Mouse (Mus musculus) midbrain, embryonic 14.5 days (tissue): ENCODE measurements around the gene Acot8. TPM values are rescaled to one million over a fixed set of nuclear protein-coding genes. Genes with fewer than 3 reads are reported as not detected.

Source experiments
- ATAC-seq: fragments of 200-750 bp; cut with Nextera tagmentation; 2 replicates; pipeline ENCODE4 v1.8.0; 2017; ENCODE audit warnings: moderate number of reproducible peaks, moderate library complexity; ENCODE audit not compliant: low FRiP score, low TSS enrichment
- DNase-seq: peaks from one replicate; pipeline ENCODE4 v3.0.0-alpha.2; 2015
- H3K27ac ChIP-seq: fragments of 300-500 bp; sonication (generic); replicated peaks from 2 replicates; pipeline ENCODE4 v1.5.1; 2014; ENCODE audit warnings: mild to moderate bottlenecking, low read depth, low read length, moderate library complexity
- H3K27me3 ChIP-seq: fragments of 300-500 bp; sonication (generic); 2 replicates; pipeline ENCODE4 v1.6.1; 2014; ENCODE audit warnings: low read length, control low read depth, mixed read lengths; ENCODE audit not compliant: control insufficient read depth, insufficient read depth
- H3K36me3 ChIP-seq: fragments of 300-500 bp; sonication (generic); 2 replicates; pipeline ENCODE4 v1.6.1; 2014; ENCODE audit warnings: low read length, control low read depth; ENCODE audit not compliant: control insufficient read depth, insufficient read depth
- H3K4me1 ChIP-seq: fragments of 300-500 bp; sonication (generic); 2 replicates; pipeline ENCODE4 v1.6.1; 2014; ENCODE audit warnings: mild to moderate bottlenecking, antibody characterized with exemption, low read length, control low read depth; ENCODE audit not compliant: control insufficient read depth, insufficient read depth
- H3K4me2 ChIP-seq: fragments of 300-500 bp; sonication (generic); 2 replicates; pipeline ENCODE4 v1.6.1; 2014; ENCODE audit warnings: mild to moderate bottlenecking, low read length, moderate library complexity
- H3K4me3 ChIP-seq: fragments of 300-500 bp; sonication (generic); replicated peaks from 2 replicates; pipeline ENCODE4 v1.5.1; 2014; ENCODE audit warnings: low read depth, low read length
- H3K9ac ChIP-seq: fragments of 300-500 bp; sonication (generic); replicated peaks from 2 replicates; pipeline ENCODE4 v1.6.1; 2014; ENCODE audit warnings: mild to moderate bottlenecking, low read length, moderate library complexity
- H3K9me3 ChIP-seq: fragments of 300-500 bp; sonication (generic); 2 replicates; pipeline ENCODE4 v1.6.1; 2016; ENCODE audit warnings: low read length, control low read depth, mixed read lengths; ENCODE audit not compliant: control insufficient read depth
- whole genome bisulfite sequencing: fragments of 180-500 bp; shearing (Covaris S2); extraction: QIAGEN DNeasy Blood & Tissue Kit; methylation state at CpG from one replicate; pipeline ENCODE4 v1.1.7; 2014; 5-methylcytosine and 5-hydroxymethylcytosine counted together
- polyA plus RNA-seq: library from polyadenylated mRNA; unstranded; fragments of >200 nt; fragmentation: Nextera tagmentation; extraction: Ambion mirVana; gene quantifications from 2 replicates; pipeline ENCODE4 v1.2.1, GENCODE M21; 2014

Acot8 gene
- polyA plus RNA-seq, 1 experiment from 2014 or later, result 17.1 TPM

DNA sequence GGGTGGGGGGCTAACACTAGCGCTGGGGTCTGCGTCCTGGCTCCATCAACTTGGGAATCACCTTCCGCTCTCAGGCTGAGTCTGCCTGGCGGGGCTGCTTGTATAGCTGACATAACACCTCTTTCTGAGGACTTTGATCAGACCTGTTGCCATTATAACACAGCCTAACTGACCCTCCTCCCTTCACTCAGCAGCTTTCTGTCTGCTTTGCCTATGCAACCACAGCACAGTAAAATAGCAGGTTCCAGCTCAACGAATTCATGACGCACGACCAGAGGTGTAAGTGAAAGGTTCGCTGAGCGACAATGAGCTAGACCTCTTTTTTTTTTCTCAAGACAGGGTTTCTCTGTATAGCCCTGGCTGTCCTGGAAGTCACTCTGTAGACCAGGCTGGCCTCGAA, 26.3 kb upstream of the Acot8 start:
- Histone ChIP-seq H3K27ac (no peak overlapping the region), H3K9ac (no peak overlapping the region), H3K4me2 (no peak overlapping the region), H3K4me1 (peaks cover 17% of the 10 kb centered on the region), H3K4me3 (no peak overlapping the region), H3K36me3 (peaks cover 32% of the 10 kb centered on the region), H3K27me3 (no peaks in the 10 kb centered on the region), H3K9me3 (no peaks in the 10 kb centered on the region)
- no peak for ATAC-seq
- WGBS, result 90% methylated on average over 10 of the region's 10 CpGs
- DNase-seq, result no peak

DNA sequence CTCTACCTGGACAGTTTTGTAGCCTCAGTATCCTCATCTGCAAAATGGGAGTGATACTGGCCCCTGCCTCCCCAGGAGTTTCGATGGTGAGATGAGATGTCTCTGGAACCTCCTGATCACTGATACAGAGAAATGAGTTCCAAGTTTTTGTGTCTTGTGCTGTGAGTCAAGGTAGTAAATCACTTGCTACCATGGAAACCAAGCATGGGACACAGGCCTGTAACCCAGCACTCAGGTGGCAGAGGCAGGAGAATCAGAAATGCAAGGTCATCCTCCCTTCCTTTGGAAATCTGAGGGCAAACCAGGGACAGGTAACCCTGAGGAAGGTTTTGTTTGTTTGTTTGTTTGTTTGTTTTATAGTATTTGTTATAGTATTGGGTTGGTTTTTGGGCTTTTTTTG, 24.4 kb upstream of the Acot8 start:
- H3K9ac ChIP-seq, result no peak overlapping the region
- H3K9me3 ChIP-seq, result no peaks in the 10 kb centered on the region
- peaks cover 47% of the 10 kb centered on the region for H3K36me3 ChIP-seq
- H3K4me3 ChIP-seq, result no peak overlapping the region
- WGBS, result 98% methylated on average over 1 of the region's 1 CpGs
- H3K4me2 ChIP-seq, result no peak overlapping the region
- ATAC-seq (no peak), DNase-seq (no peak)
- H3K4me1 ChIP-seq, result peaks cover 7% of the 10 kb centered on the region
- H3K27ac ChIP-seq, result no peak overlapping the region
- H3K27me3 ChIP-seq, result no peaks in the 10 kb centered on the region

DNA sequence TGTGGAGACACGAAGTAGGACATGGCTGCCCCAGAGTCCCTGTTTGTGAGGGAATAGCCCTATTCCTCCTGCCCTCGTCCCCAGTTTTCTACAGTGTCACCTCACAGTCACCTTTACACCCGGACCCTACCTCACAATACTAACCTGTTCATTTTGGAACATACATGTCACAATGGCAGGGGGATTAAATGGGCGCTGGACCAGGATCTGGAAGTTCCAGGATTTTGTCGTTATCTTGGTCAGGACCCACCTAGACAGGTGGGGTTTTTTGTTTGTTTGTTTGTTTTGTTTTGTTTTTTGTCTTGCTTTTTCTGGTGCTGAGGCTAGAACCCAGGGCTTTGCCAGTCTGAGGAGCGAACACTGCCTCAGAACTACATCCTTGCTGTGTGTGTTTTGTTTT, 23.8 kb upstream of the Acot8 start, which contains the start of gene Spata25:
Gene Spata25, minus strand, starts transcription at position 101 of the 400 bp plus-strand sequence.
- ATAC-seq, result no peak

DNA sequence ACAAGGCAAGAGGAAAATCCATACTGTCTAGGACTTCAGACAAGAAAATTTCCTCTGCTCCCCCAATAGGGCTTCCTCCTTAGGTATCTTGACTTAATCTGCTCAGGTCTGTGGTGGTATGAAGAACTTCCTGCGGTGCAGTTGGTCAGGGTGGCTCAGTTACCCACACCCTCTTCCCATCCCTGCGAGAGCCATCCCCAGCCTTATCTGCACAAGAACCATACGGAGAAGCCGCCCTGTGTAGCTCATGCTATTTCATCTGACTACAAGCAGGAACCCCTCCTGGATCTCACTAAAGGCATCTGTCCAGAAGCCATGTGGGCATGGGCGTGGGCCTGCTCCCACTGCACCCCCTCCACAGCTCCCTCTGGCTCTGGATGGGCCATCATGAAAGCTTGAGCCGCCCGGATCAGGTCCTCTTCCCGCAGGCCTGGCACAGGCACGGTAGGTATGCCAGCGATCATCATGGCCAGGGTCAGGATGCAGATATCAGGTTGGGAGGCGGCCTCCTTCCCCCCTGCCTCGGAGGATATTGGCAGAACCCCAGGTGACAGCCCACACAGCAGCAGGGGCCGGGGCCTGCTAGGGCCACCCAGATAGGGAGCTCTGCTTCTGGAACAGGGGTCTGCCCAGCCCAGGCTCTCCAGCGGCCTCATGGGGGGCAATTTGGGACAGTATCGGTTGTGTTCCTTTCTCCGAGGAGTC, 22.6 kb upstream of the Acot8 start:
- ATAC-seq, result no peak
- Histone ChIP-seq H3K4me1 (peaks cover 2% of the 10 kb centered on the region; the same call in 1 of the 2 replicates), H3K4me2 (no peak overlapping the region), H3K27me3 (no peaks in the 10 kb centered on the region), H3K9ac (no peak overlapping the region), H3K9me3 (no peaks in the 10 kb centered on the region), H3K36me3 (peaks cover 47% of the 10 kb centered on the region), H3K27ac (no peak overlapping the region), H3K4me3 (no peak overlapping the region)
- WGBS, result 96% methylated on average over 16 of the region's 16 CpGs
- no peak for DNase-seq

More for the DNA sequence above, 23.8 kb upstream of the Acot8 start, which contains the start of gene Spata25:
- no peak for DNase-seq
- H3K27ac ChIP-seq, result no peak within 1 kb of the TSS
- H3K4me2 ChIP-seq, result no peak within 1 kb of the TSS
- H3K36me3 ChIP-seq, result peaks cover 47% of the 10 kb centered on the region
- no peaks in the 10 kb centered on the region for H3K27me3 ChIP-seq
- no peaks in the 10 kb centered on the region for H3K9me3 ChIP-seq
- peaks cover 6% of the 10 kb centered on the region; the same call in 1 of the 2 replicates for H3K4me1 ChIP-seq
- WGBS, result 88% methylated on average over 6 of the region's 6 CpGs
- H3K4me3 ChIP-seq, result no peak within 1 kb of the TSS
- H3K9ac ChIP-seq, result no peak within 1 kb of the TSS

DNA sequence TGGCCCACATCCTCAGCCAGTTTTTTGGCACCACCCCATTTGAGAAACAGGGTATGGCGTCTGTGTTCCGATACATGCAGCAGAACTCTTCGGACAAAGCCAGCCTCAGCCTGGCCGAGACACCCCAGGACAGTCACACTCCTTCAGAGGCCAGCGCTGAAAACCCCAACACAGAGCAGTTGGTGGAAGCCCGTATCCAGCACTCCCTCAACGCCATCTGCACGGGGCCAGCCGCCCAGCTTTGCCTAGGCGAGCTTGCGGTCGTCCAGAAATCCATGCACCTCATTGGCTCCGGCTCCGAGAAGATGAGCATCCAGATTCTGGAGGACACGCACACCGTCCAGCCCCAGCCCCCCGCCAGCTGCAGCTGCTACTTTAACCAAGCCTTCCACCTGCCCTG, 20.8 kb upstream of the Acot8 start:
- no peak overlapping the region for H3K9ac ChIP-seq
- ATAC-seq, result no peak
- H3K4me3 ChIP-seq, result no peak overlapping the region
- no peaks in the 10 kb centered on the region for H3K27me3 ChIP-seq
- no peak overlapping the region for H3K4me2 ChIP-seq
- DNase-seq, result no peak
- H3K36me3 ChIP-seq, result peaks cover 58% of the 10 kb centered on the region
- H3K4me1 ChIP-seq, result peaks cover 5% of the 10 kb centered on the region; the same call in 1 of the 2 replicates
- 99% methylated on average over 17 of the region's 17 CpGs for WGBS
- H3K27ac ChIP-seq, result no peak overlapping the region
- H3K9me3 ChIP-seq, result no peaks in the 10 kb centered on the region

DNA sequence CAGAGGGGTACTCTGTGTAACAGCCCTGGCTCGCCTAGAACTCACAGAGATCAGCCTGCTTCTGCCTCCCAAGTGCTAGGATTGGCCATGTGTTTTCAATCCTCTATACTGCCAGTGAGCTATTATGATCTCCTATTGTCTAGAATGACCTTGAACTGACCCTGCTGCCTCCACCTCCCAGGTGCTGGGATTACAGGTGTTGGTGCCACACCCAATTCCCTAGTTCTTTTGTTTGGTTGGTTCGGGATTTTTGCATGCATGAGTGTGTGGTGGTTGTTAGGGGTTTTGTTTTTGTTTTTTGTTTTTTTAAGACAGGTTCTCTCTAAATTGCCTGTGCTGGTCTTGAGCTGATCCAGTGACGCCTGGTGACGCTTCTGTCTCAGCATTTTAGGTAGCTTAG, 19.3 kb upstream of the Acot8 start:
- no peak for DNase-seq
- no peaks in the 10 kb centered on the region for H3K27me3 ChIP-seq
- WGBS, result 91% methylated on average over 4 of the region's 4 CpGs
- H3K9ac ChIP-seq, result no peak overlapping the region
- no peak overlapping the region for H3K27ac ChIP-seq
- H3K9me3 ChIP-seq, result no peaks in the 10 kb centered on the region
- peaks cover 62% of the 10 kb centered on the region for H3K36me3 ChIP-seq
- H3K4me3 ChIP-seq, result no peak overlapping the region
- ATAC-seq, result no peak
- peaks cover 5% of the 10 kb centered on the region; the same call in 1 of the 2 replicates for H3K4me1 ChIP-seq
- peak overlapping the region; percentile 67 for H3K4me2 ChIP-seq

DNA sequence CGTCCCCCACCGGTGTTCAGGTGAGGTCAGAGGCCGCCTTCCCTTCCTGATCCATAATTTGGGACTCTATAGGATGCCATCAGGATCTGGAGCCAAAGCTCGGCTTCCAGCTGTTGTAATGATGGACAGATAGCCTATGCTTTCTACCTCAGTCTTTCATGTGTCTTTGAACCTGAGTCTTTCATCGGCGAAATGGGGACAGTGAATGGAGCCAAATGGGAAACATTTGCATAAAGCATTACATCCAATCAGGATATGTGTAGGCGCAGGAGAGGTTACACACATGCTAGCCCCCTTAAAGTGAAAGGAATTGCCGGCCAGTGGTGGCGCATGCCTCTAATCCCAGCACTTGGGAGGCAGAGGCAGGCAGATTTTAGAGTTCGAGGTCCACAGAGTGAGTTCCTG, 18.5 kb upstream of the Acot8 start:
- Histone ChIP-seq H3K4me2 (peak overlapping the region; percentile 67), H3K36me3 (peaks cover 54% of the 10 kb centered on the region), H3K9ac (peak overlapping the region; percentile 69), H3K27me3 (no peaks in the 10 kb centered on the region), H3K4me1 (peaks cover 5% of the 10 kb centered on the region; the same call in 1 of the 2 replicates), H3K9me3 (no peaks in the 10 kb centered on the region), H3K4me3 (peak overlapping the region; percentile 66), H3K27ac (peak overlapping the region; percentile 92)
- peak; percentile 65 for ATAC-seq
- DNase-seq, result peak; percentile 70
- under 1% methylated on average over 10 of the region's 10 CpGs for WGBS

DNA sequence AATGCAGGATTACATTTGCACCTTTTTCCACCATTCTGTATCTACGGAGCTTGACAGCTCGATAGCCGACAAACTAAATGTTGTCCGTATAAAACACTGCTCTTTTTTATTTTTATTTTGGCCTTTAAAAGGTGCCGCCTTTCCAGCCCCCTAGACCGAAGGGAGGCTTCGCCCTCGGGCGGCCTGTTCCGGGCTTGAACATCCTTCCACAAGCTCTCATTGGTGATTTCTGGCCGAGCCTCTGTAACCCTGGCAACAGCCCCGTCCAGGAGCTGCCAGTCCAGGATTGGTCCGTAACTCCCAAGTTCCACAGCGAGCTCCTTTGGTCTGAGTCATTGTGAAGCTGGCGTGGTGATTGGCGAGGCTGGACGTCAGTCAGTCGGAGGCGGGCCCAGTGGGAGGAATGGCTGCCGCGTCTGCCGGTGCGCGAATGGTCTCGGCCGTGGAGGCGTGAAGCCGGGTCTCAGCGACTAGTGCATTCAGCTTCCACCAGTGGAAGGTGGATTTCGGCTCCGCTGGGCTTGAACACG, 18.0 kb upstream of the Acot8 start, which contains the start of gene Zswim1:
Gene Zswim1, plus strand, starts transcription at position 51 of the 530 bp plus-strand sequence.
- Histone ChIP-seq H3K4me1 (peaks cover 5% of the 10 kb centered on the region; the same call in 1 of the 2 replicates), H3K36me3 (peaks cover 49% of the 10 kb centered on the region), H3K4me2 (peak within 1 kb of the TSS; percentile 67), H3K27ac (peak within 1 kb of the TSS; percentile 92), H3K27me3 (no peaks in the 10 kb centered on the region), H3K4me3 (peak within 1 kb of the TSS; percentile 66), H3K9ac (peak within 1 kb of the TSS; percentile 69), H3K9me3 (no peaks in the 10 kb centered on the region)
- WGBS, result under 1% methylated on average over 32 of the region's 32 CpGs
- peak; percentile 99 for ATAC-seq
- DNase-seq, result peak; percentile 98

DNA sequence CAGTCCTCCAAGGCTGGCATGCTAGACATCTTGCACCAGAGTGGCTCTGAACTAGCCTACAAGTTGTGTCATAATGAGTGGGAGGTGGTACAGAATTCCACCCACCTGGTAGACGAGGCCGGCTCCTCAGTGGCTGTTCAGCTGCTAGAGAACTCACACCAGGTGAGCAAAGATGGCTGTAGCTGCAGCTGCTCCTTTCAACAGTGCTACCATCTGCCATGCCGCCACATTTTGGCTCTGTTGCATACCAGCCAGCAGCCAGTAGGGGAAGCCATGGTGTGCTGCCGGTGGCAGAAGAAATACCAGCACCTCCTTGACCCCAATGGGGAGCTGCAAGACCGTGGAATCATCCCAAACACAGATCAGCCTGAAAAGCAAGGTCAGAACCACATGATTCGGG, 16.4 kb upstream of the Acot8 start:
- Histone ChIP-seq H3K4me2 (no peak overlapping the region), H3K9me3 (no peaks in the 10 kb centered on the region), H3K36me3 (peaks cover 33% of the 10 kb centered on the region), H3K27ac (no peak overlapping the region), H3K4me1 (peaks cover 5% of the 10 kb centered on the region; the same call in 1 of the 2 replicates), H3K9ac (no peak overlapping the region), H3K27me3 (no peaks in the 10 kb centered on the region), H3K4me3 (no peak overlapping the region)
- 92% methylated on average over 6 of the region's 6 CpGs for WGBS
- DNase-seq, result no peak
- ATAC-seq, result no peak
